Mouse (Mus musculus): ENCODE measurements at regions not wholly inside any gene's neighbourhood (a gene's known extent, or its start where the extent isn't known, plus 50 kb on each side); places are given as distances from the start of the nearest gene placed in this dataset.

GRCm38 (mm10) chr13:55969473-55969872, 133.5 kb upstream of the Pitx1 start:
- DNase-seq = no peak
- 92% methylated on average over 4 of the region's 4 CpGs for WGBS
- H3K4me3 ChIP-seq (replicated peaks; ENCODE audit: extremely low read depth, low read depth, low read length) = no peak overlapping the region
- TF ChIP-seq CTCF (IDR thresholded peaks at IDR 0.05; ENCODE audit: insufficient read depth, low read length) = no peak
- no peak for TF ChIP-seq POLR2A (IDR thresholded peaks at IDR 0.05; ENCODE audit: borderline replicate concordance, extremely low read depth, low read depth, low read length)
- H3K4me1 ChIP-seq (ENCODE audit: control insufficient read depth, insufficient read depth, low read length) = no peaks in the 10 kb centered on the region

- no peak for DNase-seq
- no peak for TF ChIP-seq CTCF (IDR thresholded peaks at IDR 0.05; ENCODE audit: insufficient read depth, low read length)
- Histone ChIP-seq H3K4me3 (replicated peaks; ENCODE audit: extremely low read depth, low read depth, low read length) (no peak overlapping the region), H3K4me1 (ENCODE audit: control insufficient read depth, insufficient read depth, low read length) (no peaks in the 10 kb centered on the region)
- WGBS = 76% methylated on average over 6 of the region's 6 CpGs
Measured at GRCm38 (mm10) chr13:55967151-55967550, 131.2 kb upstream of the Pitx1 start.

GRCm38 (mm10) chr13:55963005-55963620, 127.1 kb upstream of the Pitx1 start:
- 12% methylated on average over 22 of the region's 22 CpGs for WGBS
- DNase-seq = peak; percentile 68
- TF ChIP-seq POLR2A (IDR thresholded peaks at IDR 0.05; ENCODE audit: borderline replicate concordance, extremely low read depth, low read depth, low read length) = no peak
- TF ChIP-seq CTCF (IDR thresholded peaks at IDR 0.05; ENCODE audit: insufficient read depth, low read length) = peak; percentile 59

GRCm38 (mm10) chr13:55962254-55962866, 126.4 kb upstream of the Pitx1 start:
- TF ChIP-seq CTCF (IDR thresholded peaks at IDR 0.05; ENCODE audit: insufficient read depth, low read length) = no peak
- TF ChIP-seq POLR2A (IDR thresholded peaks at IDR 0.05; ENCODE audit: borderline replicate concordance, extremely low read depth, low read depth, low read length) = no peak
- DNase-seq = no peak
- Histone ChIP-seq H3K4me1 (ENCODE audit: control insufficient read depth, insufficient read depth, low read length) (no peaks in the 10 kb centered on the region), H3K4me3 (replicated peaks; ENCODE audit: extremely low read depth, low read depth, low read length) (no peak overlapping the region)
- WGBS = 38% methylated on average over 18 of the region's 18 CpGs

More at GRCm38 (mm10) chr13:55963005-55963620, 127.1 kb upstream of the Pitx1 start:
- no peak overlapping the region for H3K4me3 ChIP-seq (replicated peaks; ENCODE audit: extremely low read depth, low read depth, low read length)
- H3K4me1 ChIP-seq (ENCODE audit: control insufficient read depth, insufficient read depth, low read length) = no peaks in the 10 kb centered on the region

GRCm38 (mm10) chr13:55954346-55954745, 118.4 kb upstream of the Pitx1 start:
- WGBS = 55% methylated on average over 6 of the region's 6 CpGs
- TF ChIP-seq POLR2A (IDR thresholded peaks at IDR 0.05; ENCODE audit: borderline replicate concordance, extremely low read depth, low read depth, low read length) (no peak), CTCF (IDR thresholded peaks at IDR 0.05; ENCODE audit: insufficient read depth, low read length) (no peak)
- DNase-seq = peak; percentile 34
- no peaks in the 10 kb centered on the region for H3K4me1 ChIP-seq (ENCODE audit: control insufficient read depth, insufficient read depth, low read length)
- no peak overlapping the region for H3K4me3 ChIP-seq (replicated peaks; ENCODE audit: extremely low read depth, low read depth, low read length)

GRCm38 (mm10) chr13:55953426-55953825, 117.4 kb upstream of the Pitx1 start:
- TF ChIP-seq CTCF (IDR thresholded peaks at IDR 0.05; ENCODE audit: insufficient read depth, low read length) (no peak), POLR2A (IDR thresholded peaks at IDR 0.05; ENCODE audit: borderline replicate concordance, extremely low read depth, low read depth, low read length) (no peak)
- H3K4me3 ChIP-seq (replicated peaks; ENCODE audit: extremely low read depth, low read depth, low read length) = no peak overlapping the region
- 68% methylated on average over 2 of the region's 2 CpGs for WGBS

GRCm38 (mm10) chr13:55950773-55951172, 114.8 kb upstream of the Pitx1 start:
- 72% methylated on average over 6 of the region's 6 CpGs for WGBS
- no peak for DNase-seq
- Histone ChIP-seq H3K4me1 (ENCODE audit: control insufficient read depth, insufficient read depth, low read length) (no peaks in the 10 kb centered on the region), H3K4me3 (replicated peaks; ENCODE audit: extremely low read depth, low read depth, low read length) (no peak overlapping the region)
- no peak for TF ChIP-seq POLR2A (IDR thresholded peaks at IDR 0.05; ENCODE audit: borderline replicate concordance, extremely low read depth, low read depth, low read length)
- TF ChIP-seq CTCF (IDR thresholded peaks at IDR 0.05; ENCODE audit: insufficient read depth, low read length) = no peak

More at GRCm38 (mm10) chr13:55953426-55953825, 117.4 kb upstream of the Pitx1 start:
- no peaks in the 10 kb centered on the region for H3K4me1 ChIP-seq (ENCODE audit: control insufficient read depth, insufficient read depth, low read length)
- no peak for DNase-seq

GRCm38 (mm10) chr13:55948591-55948990, 112.6 kb upstream of the Pitx1 start:
- WGBS = 75% methylated on average over 9 of the region's 9 CpGs
- TF ChIP-seq CTCF (IDR thresholded peaks at IDR 0.05; ENCODE audit: insufficient read depth, low read length) = no peak
- no peak for TF ChIP-seq POLR2A (IDR thresholded peaks at IDR 0.05; ENCODE audit: borderline replicate concordance, extremely low read depth, low read depth, low read length)
- Histone ChIP-seq H3K4me3 (replicated peaks; ENCODE audit: extremely low read depth, low read depth, low read length) (no peak overlapping the region), H3K4me1 (ENCODE audit: control insufficient read depth, insufficient read depth, low read length) (no peaks in the 10 kb centered on the region)
- DNase-seq = no peak

- WGBS = 56% methylated on average over 2 of the region's 2 CpGs
- DNase-seq = no peak
Measured at GRCm38 (mm10) chr13:55948144-55948543, 112.2 kb upstream of the Pitx1 start.

GRCm38 (mm10) chr13:55937417-55937816, 101.4 kb upstream of the Pitx1 start:
- H3K4me3 ChIP-seq (replicated peaks; ENCODE audit: extremely low read depth, low read depth, low read length) = no peak overlapping the region
- DNase-seq = no peak
- WGBS = 78% methylated on average over 9 of the region's 9 CpGs
- H3K4me1 ChIP-seq (ENCODE audit: control insufficient read depth, insufficient read depth, low read length) = no peaks in the 10 kb centered on the region
- TF ChIP-seq POLR2A (IDR thresholded peaks at IDR 0.05; ENCODE audit: borderline replicate concordance, extremely low read depth, low read depth, low read length) (no peak), CTCF (IDR thresholded peaks at IDR 0.05; ENCODE audit: insufficient read depth, low read length) (no peak)

More at GRCm38 (mm10) chr13:55948144-55948543, 112.2 kb upstream of the Pitx1 start:
- Histone ChIP-seq H3K4me3 (replicated peaks; ENCODE audit: extremely low read depth, low read depth, low read length) (no peak overlapping the region), H3K4me1 (ENCODE audit: control insufficient read depth, insufficient read depth, low read length) (no peaks in the 10 kb centered on the region)
- TF ChIP-seq CTCF (IDR thresholded peaks at IDR 0.05; ENCODE audit: insufficient read depth, low read length) = no peak
- TF ChIP-seq POLR2A (IDR thresholded peaks at IDR 0.05; ENCODE audit: borderline replicate concordance, extremely low read depth, low read depth, low read length) = no peak
